Mouse (Mus musculus) 416B (cell line): ENCODE measurements around the gene Ankrd9.
A peak's percentile ranks its signal among the peaks of the same experiment; 100 is the strongest.

Experiments
- DNase-seq: peaks from one replicate; pipeline ENCODE4 v3.0.0; 2011; ENCODE audit warnings: low read depth

The Ankrd9 gene

DNA sequence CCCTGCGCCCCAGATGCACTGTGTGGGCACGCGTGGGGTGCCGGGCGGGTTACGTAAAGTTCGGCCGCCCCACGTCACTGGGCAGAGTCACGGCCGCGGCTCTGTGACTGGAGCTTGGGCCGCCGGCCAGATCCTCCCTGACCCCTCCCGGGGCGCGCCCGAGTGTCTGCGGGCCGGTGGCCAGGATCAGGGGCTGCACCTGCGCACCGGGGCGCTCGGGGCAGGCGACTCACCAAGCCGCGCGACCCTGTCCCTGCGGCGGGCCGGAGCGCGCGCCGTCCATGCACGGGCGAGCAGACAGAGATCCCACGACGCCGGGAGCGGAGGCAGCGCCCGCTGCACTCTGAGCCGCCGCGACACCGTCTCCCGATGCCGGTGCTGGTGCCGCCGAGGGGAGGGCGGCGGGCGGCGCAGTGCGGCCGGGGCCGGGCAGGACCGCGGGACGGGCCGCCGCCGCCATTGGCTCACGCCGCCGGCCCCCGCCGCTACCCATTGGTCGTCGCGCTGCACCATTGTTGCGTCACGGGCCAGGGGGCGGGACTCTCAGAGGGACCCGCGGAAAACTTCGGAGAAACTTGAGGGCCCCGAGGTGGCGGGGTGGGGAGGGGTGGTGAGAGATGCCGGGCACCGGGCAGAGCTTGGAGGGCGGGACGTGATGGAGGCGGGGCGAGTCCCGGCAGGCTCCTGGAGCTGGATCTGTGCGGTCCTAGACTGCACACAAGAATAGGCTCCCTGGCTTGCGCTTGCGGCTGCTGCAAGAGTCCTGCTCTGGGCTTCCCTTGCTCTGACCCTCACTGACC is at the start of gene Ankrd9:
TSS of gene Ankrd9 (minus strand) at position 434 of the 800 bp plus-strand sequence.
- peak; percentile 95 for DNase-seq

DNA sequence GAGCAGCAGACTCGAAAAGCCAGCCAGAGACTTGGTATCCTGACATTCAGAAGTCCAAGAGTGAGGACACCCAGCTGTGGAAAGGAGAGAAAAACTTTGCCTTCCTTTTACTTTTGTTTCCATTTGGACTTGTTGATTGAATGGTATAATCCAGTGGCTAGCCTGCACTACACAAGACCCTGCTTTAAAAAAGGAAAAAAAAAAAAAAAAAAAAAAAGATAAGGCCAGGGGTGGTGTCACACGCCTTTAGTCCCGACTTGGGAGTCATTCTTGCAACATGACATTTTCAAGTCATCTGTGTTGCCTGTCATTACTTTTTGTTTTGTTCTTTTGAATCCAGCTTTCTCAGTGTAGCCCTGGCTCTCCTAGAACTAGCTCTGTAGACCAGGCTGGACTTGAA is 42.7 kb upstream of the Ankrd9 start:
- no peak for DNase-seq

DNA sequence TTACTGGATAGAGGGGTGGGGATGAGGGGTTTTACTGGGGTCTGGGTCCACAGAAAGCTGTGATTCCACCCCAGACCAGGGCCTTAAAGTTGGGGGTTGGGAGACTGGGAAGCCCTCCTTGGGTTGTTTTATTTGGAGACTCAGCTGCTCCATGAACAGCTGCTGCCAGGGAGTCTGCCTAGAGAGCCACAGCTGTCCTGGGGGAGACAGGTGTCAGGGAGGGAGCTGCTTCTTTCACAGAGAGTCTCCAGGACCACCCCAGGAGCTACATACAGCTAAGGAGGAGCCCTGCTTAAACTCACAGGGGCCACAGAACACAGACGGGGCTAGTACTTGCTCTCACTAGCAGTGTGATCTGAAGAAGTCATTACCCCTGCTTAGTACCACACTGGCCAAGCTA is 42.3 kb upstream of the Ankrd9 start:
- no peak for DNase-seq

DNA sequence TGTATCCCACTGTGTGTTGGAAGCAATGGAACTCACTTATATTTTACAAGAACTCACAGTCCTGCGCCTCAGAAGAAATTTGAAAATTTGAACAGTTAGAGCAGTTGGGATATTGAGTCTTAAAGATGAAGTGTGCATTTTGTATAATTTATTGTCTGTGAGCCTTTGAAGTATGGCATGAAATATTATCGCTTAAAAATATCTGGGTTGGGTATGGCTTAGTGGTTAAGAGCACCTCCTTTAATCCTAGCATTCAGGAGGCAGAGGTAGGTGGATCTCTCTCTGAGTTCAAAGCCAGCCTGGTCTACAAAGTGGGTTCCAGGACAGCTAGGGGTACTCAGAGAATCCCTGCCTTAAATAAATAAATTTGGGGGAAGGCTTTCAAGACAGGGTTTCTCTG is 40.2 kb upstream of the Ankrd9 start:
- no peak for DNase-seq

DNA sequence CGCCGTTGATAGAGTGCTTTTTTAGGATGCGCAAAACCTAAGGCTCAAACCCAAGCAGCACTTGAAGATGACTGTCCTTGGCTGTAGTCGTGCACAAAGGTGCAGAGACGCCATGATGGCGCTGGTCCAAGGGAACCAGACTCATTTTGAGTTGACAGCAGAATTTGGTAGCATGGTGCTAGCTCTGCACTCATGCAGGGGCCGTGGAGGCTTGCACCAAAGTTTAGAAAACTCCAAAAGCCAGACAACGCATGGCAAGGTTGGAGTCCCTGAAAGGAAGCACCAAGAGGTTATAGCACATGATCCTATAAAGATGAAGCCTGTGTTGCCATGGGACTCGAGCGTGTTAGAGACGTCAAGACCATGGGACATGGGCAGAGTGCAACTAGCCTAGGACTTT is 39.2 kb upstream of the Ankrd9 start:
- DNase-seq = no peak

DNA sequence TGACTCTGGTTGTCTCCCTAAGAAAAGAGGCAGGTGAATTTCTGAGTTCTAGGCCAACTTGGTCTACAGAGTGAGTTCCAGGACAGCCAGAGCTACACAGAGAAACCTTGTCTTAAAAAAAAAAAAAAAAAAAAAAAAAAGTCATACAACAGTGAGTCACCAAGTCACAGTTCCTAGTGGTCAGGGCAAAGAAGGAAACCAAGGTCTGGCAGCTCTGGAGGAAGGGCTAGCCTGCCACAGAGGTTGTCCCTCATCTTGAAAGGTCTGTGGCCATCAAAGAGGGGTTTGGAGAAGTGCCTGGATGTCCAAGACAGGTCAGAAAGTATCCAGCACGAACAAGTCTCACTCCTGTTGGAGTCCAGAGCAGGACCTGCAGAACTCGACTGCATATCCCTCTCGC is 38.0 kb upstream of the Ankrd9 start:
- peak; percentile 93 for DNase-seq

DNA sequence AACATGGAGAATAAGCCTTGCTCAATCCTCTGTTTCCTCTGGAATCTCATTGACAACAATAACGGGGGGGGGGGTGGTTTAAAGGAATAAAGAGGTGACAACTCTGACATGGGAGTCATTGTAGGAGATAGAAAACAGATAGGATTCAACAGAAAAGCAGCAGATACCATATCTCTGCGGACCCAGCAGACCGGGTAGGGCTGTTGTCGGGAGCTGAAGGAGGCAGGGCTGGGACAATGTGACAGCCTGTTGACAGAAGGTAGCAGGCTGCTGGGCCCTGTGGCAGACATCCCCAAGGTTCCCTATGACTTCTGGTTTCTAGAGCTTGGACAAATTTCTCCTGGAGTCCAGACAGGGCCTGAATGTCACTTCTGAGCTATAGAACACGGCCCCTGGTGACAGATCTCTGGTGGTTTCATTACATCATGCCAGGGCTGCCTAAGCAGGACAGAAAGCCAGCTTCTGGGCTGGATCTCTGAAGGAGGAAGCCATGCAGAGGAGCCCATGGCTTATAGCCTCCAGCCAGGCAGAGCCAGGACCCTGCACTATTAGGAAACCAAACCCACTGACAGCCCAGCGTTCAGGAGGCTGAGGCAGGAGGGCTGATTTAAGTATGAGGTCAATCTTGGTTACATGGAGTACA is 30.9 kb upstream of the Ankrd9 start:
- DNase-seq = peak; percentile 51

DNA sequence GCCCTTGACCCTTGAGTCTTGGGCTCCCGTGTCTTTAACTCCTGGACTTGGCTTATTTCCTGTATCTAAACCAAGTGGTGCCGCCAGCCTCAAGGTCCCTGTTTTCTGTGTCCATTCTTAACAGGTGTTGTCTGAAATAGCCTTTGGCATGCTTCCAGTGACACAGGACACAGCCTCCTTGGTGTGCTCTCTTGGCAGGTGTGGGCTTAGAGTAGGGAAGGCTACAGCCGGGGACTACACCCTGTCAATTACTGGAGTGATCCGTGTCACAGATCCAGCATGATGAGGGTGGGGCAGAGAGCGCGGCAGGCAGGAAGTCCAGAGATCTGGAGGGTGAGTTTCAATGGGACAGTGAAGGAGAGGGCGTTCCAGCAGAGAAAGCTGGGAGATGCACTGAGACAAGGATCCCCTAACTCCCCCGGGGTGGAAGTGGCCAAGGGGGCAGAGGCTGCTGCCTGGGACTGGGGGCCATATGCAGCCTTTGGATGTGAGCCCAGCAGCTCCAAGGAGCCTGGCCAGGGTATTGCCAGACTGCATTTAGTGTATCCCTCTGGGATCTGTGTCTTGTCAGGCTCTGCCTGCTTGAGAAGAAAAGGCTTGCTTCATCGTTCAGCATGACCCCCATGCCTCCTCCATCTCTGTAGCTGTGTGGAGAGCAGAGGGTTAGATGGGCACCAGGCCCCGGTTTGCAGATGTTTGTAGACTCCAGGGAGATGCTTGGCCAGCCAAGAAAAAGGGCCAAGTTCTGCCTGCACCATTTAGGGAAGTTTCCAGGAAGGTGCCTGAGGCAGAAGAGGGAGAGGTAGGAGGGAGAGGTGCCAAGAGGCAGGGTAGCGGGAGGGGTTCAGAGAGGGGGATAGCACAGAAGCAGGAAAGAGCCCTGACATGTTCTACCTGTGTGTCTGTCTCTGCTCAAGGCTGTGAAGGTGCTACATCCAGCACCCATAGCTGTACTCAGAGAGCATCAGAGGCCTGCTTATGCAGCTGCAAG is 30.0 kb upstream of the Ankrd9 start:
- no peak for DNase-seq

DNA sequence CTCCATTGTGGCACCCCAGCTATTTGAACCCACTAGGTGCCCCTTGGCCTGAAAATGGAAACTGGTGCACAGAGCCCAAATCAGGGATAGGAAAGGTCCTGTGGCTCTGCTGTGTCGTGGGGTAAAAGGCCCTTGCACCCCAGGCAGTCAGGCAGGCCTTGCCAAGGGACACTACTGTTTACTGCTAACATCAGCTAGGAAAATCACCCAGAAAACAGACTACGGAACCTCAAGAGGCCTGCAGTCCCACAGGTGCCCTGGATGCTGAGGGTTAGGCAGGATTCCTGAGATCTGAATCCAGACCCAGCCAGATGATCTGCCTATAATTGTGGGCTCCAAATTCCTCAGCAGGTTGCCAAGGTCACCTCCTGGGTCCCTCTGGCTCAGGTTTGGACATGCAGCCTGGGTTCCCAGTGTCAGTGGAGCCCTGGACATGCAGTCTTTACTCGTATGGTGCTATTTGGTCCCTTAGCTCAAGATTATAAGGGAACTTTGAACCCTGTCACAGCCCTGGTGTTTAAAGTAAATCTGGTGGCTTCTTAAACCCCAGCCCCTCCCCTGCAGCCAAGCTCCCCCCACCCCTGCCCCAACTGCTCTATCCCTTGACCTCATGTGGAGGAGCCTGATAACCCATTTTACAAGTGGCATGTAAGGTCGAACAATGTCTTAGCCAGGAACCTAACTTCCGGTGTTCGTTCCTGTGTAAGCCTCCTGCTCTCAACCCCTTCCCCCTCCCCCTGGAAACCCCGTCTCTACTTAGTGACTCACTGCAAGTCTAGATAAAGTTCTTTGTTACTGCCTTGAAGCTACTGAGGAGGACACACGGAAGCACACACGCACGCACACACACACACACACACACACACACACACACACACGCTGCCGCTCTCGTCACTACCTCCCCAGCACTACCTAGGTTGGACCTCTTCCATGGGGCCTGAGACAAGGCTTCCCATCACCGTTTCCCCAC is 28.6 kb upstream of the Ankrd9 start:
- peak; percentile 98 for DNase-seq

DNA sequence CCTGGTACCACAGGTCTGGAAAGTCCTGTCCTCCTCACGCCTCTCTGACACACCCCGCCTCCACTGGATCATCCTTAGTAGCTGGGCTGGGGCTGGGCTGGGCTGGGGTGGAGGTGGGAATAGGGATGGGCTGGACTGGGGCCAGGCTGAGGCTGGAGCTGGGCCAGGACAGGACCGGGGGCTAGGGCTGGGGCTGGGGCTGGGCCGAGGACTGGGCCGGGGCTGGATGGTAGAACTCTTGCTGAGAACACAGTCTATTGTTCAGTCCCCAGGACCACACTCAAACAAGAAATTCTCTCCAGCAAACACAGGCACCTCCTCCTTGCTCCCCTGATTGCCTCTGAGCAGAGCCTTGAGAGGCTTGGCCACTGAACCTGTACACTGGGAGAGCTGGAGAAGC is 27.5 kb upstream of the Ankrd9 start:
- DNase-seq = no peak

DNA sequence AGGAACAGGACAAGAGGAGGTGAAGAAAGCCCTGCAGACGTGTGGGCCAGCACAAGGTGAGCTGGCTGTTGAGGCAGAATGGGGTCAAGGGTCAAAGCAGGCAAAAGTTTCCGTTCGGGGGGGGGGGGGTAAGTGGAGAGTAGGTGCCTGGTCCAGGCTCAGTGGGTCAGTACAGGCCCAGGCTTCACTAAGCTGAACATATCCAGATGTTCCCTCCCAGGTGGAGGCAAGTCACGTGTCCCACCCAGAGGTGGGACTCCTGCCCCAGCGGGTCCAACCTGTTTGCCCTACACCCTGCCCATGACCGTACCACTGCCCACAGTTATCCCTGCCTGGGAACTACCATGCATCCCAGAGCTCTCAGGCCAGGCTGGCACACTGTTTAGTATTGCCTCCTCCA is 27.0 kb upstream of the Ankrd9 start:
- DNase-seq = no peak

DNA sequence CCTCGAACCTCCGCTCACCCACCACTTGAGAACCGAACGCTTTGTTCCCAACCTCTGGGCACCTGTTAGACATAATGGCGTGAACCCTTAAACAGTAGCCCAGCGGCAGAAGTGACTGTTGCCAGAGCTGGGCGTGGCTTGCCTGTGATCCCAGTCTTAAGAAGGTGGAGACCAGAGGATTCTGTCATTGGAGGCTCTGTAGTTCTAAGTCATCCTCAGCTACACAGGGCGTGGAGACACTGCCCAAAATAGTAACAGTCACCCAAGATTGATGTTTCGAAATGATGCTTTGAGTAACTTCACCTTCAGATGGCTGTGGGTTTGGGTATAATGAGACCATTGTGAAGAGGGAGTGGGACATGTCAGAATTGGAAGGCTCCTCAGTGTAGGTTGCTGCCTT is 25.3 kb upstream of the Ankrd9 start:
- DNase-seq = peak; percentile 67

DNA sequence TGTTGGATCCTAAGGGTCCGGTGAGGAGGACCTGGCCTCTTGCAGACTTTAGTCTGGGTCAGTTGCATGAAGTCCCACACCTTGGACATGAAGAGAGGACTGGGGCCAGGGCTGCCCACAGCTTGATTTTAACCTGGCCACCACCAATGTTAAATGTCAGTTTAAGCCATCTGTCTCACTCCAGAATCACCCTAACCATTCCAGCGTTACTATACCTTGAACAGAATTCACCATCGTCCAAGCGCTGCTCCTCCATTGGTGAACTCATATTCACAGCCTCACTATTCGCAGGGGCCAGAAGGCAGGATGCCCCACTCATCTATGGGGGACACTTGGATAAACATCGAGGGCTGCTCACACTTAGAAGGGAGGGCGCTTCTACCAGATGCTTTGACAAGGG is 22.1 kb upstream of the Ankrd9 start:
- DNase-seq = no peak

DNA sequence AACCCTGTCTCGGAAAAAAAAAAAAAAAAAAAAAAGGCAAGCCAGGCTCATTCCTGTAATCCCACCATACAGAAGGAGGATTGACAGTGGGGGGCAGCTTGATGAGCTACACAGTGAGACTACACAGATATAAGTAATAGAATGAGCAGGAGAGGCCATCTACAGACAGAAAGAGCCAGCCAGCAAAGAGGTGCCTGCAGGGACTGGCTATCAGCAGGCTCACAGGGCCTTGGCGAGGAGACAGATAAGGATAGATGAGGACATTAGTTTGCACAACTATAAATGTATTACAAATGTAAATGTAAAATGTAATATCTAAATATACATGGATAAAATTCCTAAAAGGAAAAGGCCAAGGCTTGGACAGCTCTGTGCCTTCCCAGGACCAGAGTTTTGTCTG is 21.0 kb upstream of the Ankrd9 start:
- DNase-seq = no peak

DNA sequence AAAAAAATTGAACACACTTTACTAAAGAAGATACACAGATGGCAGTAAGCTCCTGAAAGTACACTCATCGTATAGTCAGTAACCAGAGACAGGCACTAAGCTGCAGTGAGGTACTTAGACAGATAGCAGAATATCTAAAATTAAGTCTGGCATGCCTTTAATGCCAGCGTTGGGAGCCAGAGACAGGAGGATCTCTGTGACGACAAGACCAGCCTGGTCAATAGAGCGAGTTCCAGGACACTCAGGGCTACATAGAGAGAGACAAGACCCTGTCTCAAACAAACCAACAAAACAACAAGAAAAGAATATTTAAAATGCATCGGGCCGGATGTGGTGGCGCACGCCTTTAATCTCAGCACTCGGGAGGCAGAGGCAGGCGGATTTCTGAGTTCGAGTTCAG is 19.3 kb upstream of the Ankrd9 start:
- DNase-seq = no peak

DNA sequence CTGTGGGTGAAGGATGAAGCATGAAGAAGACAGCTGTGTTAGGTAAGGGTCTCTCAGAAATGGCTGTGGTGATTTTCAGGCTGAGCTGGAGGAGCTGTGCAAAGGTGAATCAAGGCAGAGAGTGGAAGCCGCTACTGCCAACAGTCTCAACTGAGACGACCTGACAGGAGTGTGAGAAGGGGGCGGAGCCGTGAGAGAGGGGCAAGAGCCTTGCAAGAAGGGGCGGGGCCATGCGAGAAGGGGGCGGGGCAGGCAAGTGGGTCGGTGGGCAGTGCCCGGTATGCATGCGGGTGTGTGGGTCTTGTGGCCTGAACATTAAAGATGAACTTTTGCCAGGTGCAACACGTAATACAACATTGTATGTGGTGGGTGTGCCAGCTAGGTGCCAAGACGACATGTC is 15.8 kb upstream of the Ankrd9 start:
- DNase-seq = no peak

DNA sequence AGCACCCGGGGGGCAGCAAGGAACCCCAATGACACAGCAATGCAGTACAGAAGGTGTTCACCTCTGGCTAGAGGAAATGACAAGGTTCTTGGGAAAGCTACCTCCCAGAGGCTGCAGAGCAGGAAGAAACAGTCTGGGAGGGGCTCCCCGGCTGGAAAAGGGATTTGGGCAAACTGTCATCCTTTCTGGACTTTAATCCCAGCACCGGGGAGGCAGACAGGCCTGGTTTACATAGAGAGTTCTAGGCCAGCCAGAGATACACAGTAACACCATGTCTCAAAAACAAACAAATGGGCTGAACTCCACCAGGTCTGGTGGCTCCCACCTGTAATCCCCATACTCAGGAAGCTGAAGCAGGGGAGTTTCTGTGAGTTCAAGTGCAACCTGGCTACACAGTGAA is 14.4 kb upstream of the Ankrd9 start:
- no peak for DNase-seq

DNA sequence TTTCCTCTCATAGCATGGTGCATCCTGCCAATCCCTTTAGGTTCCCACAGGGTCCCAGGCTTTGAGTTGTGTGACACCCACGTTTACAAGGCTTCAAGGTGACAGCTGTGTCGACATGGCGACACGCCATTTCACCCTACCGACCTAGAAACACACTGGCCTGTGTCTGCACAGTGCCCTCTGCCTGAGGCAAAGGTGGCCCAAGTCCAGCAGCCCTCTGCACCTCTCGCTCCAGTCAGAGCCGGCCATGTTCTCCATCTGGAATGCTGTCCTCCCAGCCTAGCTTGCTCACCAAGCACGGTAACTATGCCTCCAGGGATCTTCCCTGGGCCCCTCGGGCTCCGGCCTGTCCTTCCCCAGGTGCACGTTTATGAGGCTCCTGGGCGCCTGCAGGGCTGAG is 13.9 kb upstream of the Ankrd9 start:
- no peak for DNase-seq

DNA sequence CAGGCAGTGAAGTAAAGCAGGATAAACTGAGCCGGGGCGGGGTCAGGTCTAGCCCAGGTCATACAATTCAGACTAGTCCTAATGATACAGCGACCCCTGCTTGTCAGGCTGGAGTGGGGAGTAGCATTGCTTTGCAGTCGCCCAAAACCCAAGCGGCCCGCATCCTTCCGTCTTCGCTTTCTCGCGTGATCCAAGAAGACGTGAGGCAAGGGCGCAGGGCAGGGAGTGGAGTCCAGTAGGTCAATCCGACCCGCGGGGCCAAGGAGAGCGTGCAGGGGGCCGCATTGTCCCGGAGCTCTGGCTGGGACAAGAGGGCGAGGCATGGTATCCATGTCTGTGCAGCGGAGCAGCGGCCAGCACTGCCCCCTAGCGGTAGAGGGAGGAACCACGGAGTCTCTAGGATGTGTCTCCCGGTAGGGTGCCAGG is 13.3 kb upstream of the Ankrd9 start:
- DNase-seq = peak; percentile 97

DNA sequence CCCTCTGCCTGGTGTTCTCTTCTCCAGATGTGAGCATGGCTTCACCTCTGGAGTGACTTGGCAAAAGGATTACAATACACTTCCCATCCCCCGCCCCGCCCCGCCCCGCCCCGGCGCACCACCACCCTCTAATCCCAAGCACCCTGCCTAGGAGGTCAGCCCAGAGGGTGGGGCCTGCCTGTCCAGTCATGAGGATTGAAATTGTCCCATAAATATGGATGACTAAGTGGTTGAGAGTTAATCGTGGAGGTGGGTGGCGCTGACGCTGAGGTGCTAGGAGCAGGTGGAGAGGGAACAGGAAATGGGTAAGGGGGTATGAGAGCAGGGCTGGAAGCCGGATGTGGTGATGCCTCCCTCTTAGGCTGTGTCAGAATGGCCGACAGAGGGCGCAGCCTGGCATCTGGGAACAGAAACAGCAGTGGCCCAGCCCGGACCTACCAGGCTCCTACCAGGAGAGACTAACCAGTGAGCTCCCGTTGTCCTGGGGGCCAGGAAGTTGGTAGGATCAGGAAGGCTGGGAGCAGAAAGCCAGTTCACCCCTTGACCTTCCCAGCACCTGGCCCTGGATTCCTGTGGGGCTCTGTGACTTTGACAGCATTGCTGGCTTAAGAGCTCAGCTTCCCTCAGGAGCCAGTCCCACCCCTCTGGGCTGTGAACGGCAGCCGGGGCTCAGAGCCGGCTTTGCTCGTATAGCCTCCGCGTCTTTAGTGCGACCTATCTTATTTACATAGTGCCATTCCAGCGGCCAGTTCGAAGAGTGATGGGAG is 12.7 kb upstream of the Ankrd9 start:
- DNase-seq = peak; percentile 95

DNA sequence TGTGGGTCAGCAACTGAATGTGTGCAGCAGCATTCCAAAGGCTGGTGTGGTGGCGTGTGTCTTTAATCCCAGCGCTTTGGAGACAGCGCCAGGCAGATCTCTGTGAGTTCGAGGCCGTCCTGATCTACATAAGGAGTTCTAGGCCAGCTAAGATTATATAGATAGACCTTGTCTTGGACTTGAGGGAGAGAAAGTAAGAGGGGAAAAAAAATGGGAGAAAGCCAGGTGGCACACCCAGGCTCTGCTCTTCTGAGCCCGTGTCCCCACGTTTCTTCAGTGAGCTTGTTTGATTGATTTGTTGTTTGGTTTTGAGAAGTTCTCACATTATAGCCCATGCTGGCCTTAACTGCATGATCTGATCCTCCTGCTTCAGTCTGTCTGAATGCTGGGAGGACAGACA is 11.7 kb upstream of the Ankrd9 start:
- DNase-seq = no peak
